Mouse (Mus musculus) kidney, postnatal 0 days (tissue): Measurements from ENCODE around the gene Plxna2. TPM values are rescaled to one million over a fixed set of nuclear protein-coding genes. Genes with fewer than 3 reads are reported as not detected.

Experiments used
- ATAC-seq: fragments of 200-750 bp; cut with Nextera tagmentation; replicated peaks from 2 replicates; pipeline ENCODE4 v1.8.0; 2017; ENCODE audit warnings: low read depth, moderate number of reproducible peaks, moderate TSS enrichment, moderate library complexity; ENCODE audit not compliant: low FRiP score
- DNase-seq: peaks from one replicate; pipeline ENCODE4 v3.0.0-alpha.2; 2016; ENCODE audit warnings: low spot score
- H3K27ac ChIP-seq: fragments of 300-500 bp; sonication (generic); 2 replicates; pipeline ENCODE4 v1.5.1; 2014; ENCODE audit warnings: mild to moderate bottlenecking
- H3K27me3 ChIP-seq: fragments of 300-500 bp; sonication (generic); 2 replicates; pipeline ENCODE4 v1.6.1; 2014; ENCODE audit warnings: low read length, mixed read lengths; ENCODE audit not compliant: insufficient read depth
- H3K36me3 ChIP-seq: fragments of 300-500 bp; sonication (generic); 2 replicates; pipeline ENCODE4 v1.6.1; 2014; ENCODE audit warnings: low read length, mixed read lengths; ENCODE audit not compliant: insufficient read depth
- H3K4me1 ChIP-seq: fragments of 300-500 bp; sonication (generic); replicated peaks from 2 replicates; pipeline ENCODE4 v1.6.1; 2014; ENCODE audit warnings: antibody characterized with exemption, low read length, mixed read lengths; ENCODE audit not compliant: insufficient read depth
- H3K4me2 ChIP-seq: fragments of 300-500 bp; sonication (generic); 2 replicates; pipeline ENCODE4 v1.6.1; 2014; ENCODE audit warnings: mild to moderate bottlenecking, low read length, moderate library complexity, mixed read lengths
- H3K4me3 ChIP-seq: fragments of 300-500 bp; sonication (generic); replicated peaks from 2 replicates; pipeline ENCODE4 v1.5.1; 2014; ENCODE audit warnings: low read depth, low read length
- H3K9ac ChIP-seq: fragments of 300-500 bp; sonication (generic); 2 replicates; pipeline ENCODE4 v1.6.1; 2014; ENCODE audit warnings: low read depth, low read length
- H3K9me3 ChIP-seq: fragments of 300-500 bp; sonication (generic); replicated peaks from 2 replicates; pipeline ENCODE4 v1.6.1; 2016; ENCODE audit warnings: low read length, inconsistent platforms, mixed read lengths
- CTCF ChIP-seq: IDR thresholded peaks from 2 replicates; pipeline ENCODE4 v1.5.1; 2016; ENCODE audit warnings: antibody characterized with exemption, low read depth, mild to moderate bottlenecking, moderate library complexity
- WGBS: fragments of 180-500 bp; shearing (Covaris S2); extraction: QIAGEN DNeasy Blood & Tissue Kit; methylation state at CpG from one replicate; pipeline ENCODE4 v1.1.7; 2014; 5-methylcytosine and 5-hydroxymethylcytosine counted together
- polyA plus RNA-seq: library from polyadenylated mRNA; unstranded; fragments of >200 nt; fragmentation: Nextera tagmentation; extraction: Ambion mirVana; gene quantifications from 2 replicates; pipeline ENCODE4 v1.2.1, GENCODE M21; 2015

Plxna2 gene
- polyA plus RNA-seq, 1 experiment from 2014 or later = 2.8 TPM

- H3K4me2 ChIP-seq = no peak overlapping the region
- H3K27me3 ChIP-seq = no peaks in the 10 kb centered on the region
- TF ChIP-seq CTCF = no peak
- H3K36me3 ChIP-seq = no peaks in the 10 kb centered on the region
- 78% methylated on average over 1 of the region's 1 CpGs for WGBS
- no peaks in the 10 kb centered on the region for H3K4me1 ChIP-seq
- H3K9ac ChIP-seq = no peak overlapping the region
- no peaks in the 10 kb centered on the region for H3K9me3 ChIP-seq
- DNase-seq = no peak
- H3K27ac ChIP-seq = no peak overlapping the region
- ATAC-seq = no peak
- no peak overlapping the region for H3K4me3 ChIP-seq
Observed at GRCm38 (mm10) chr1:194821721-194822120, 203.7 kb downstream of the Plxna2 start.

- no peak for ATAC-seq
- Histone ChIP-seq H3K4me1 (no peaks in the 10 kb centered on the region), H3K4me2 (no peak overlapping the region), H3K36me3 (no peaks in the 10 kb centered on the region), H3K27me3 (no peaks in the 10 kb centered on the region), H3K9ac (no peak overlapping the region), H3K4me3 (no peak overlapping the region), H3K27ac (no peak overlapping the region), H3K9me3 (no peaks in the 10 kb centered on the region)
- no peak for DNase-seq
- no peak for TF ChIP-seq CTCF
Observed at GRCm38 (mm10) chr1:194828316-194828715, 210.3 kb downstream of the Plxna2 start.

GRCm38 (mm10) chr1:194835238-194835637, 217.2 kb downstream of the Plxna2 start:
- no peaks in the 10 kb centered on the region for H3K9me3 ChIP-seq
- no peak overlapping the region for H3K4me3 ChIP-seq
- H3K4me2 ChIP-seq = no peak overlapping the region
- no peaks in the 10 kb centered on the region for H3K27me3 ChIP-seq
- ATAC-seq (no peak), DNase-seq (no peak)
- no peak overlapping the region for H3K9ac ChIP-seq
- no peak overlapping the region for H3K27ac ChIP-seq
- no peaks in the 10 kb centered on the region for H3K36me3 ChIP-seq
- no peak for TF ChIP-seq CTCF
- H3K4me1 ChIP-seq = no peaks in the 10 kb centered on the region

DNA sequence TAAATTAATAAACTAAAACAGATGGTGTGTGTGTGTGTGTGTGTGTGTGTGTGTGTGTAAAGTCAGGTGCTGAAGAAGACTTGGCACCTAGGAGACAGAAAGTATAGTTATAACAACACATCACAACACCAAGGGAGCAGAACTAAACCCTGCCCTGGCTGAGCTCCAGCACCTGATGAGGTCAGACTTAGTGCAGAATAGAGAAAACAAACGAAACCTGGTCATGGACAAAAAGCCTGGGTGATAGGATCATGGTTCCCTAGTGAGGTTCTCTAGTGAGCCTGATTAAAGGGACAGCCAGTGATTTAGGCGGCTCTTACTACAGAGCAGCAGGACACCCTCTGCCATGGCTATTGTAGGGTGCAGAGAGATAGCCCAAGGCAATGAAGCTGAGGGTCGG, 218.2 kb downstream of the Plxna2 start:
- no peak for TF ChIP-seq CTCF
- H3K9me3 ChIP-seq = no peaks in the 10 kb centered on the region
- no peaks in the 10 kb centered on the region for H3K4me1 ChIP-seq
- H3K27me3 ChIP-seq = no peaks in the 10 kb centered on the region
- no peak overlapping the region for H3K4me3 ChIP-seq
- no peak overlapping the region for H3K9ac ChIP-seq
- no peak for ATAC-seq
- 67% methylated on average over 3 of the region's 3 CpGs for WGBS
- DNase-seq = no peak
- H3K4me2 ChIP-seq = no peak overlapping the region
- no peaks in the 10 kb centered on the region for H3K36me3 ChIP-seq
- H3K27ac ChIP-seq = no peak overlapping the region

DNA sequence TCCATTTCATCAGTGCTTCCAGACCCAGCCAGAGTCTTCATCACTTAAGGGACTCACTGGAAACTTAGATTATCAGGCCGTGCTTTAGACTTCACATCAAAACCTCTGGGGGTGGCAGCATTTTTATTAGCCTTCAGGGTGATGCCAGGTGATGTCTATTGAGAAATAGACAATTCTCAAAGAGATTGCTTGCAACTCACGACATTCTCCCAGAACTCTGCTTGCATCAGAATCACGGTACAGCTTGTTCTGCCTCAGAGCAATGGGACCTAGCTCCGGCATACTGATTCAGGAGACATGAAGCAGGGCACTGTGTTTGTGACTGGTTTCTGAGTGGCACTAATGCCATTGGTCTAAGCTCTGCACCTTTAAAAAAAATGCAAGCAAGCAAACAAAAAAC, 218.7 kb downstream of the Plxna2 start:
- WGBS = 88% methylated on average over 4 of the region's 4 CpGs
- Histone ChIP-seq H3K4me1 (no peaks in the 10 kb centered on the region), H3K4me3 (no peak overlapping the region), H3K36me3 (no peaks in the 10 kb centered on the region), H3K27me3 (no peaks in the 10 kb centered on the region), H3K27ac (no peak overlapping the region), H3K9me3 (no peaks in the 10 kb centered on the region), H3K9ac (no peak overlapping the region), H3K4me2 (no peak overlapping the region)
- ATAC-seq (no peak), DNase-seq (no peak)
- no peak for TF ChIP-seq CTCF

DNA sequence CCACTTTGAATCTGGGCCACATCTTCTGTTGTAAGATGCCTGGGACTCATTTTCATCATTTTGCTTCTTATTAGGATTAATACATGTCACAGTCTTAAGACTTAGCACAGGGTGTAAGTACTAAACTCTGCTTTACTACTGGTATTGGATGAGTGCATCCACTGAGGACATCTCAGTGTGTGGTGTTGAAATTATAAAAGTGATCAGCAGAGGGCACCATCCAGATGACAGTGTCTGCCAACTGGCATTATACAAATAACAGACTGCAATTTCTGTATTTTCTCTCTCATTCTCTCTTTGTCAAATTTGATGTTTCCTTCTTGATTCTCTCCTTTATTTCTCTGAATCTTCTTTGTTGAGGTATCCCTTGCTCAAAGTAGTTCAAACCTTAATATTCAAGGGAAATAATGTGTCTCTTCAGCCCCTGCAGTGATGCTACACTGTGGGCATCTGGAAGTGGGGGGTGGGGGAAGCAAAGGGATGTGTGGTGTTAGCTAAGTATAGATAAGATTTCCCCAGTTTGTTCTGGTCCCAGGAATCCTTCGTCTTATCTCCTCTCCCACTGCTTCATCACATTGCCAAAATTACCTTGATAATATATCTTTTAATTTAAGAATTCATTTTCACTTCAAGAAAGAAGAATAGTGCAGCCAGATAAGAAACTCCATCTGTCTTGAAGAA, 221.4 kb downstream of the Plxna2 start:
- WGBS = 45% methylated on average over 1 of the region's 1 CpGs
- ATAC-seq (no peak), DNase-seq (peak; percentile 29)
- H3K9ac ChIP-seq = no peak overlapping the region
- H3K27me3 ChIP-seq = no peaks in the 10 kb centered on the region
- H3K4me3 ChIP-seq = no peak overlapping the region
- H3K4me2 ChIP-seq = no peak overlapping the region
- no peaks in the 10 kb centered on the region for H3K36me3 ChIP-seq
- H3K4me1 ChIP-seq = no peaks in the 10 kb centered on the region
- no peak overlapping the region for H3K27ac ChIP-seq
- TF ChIP-seq CTCF = peak; percentile 70
- no peaks in the 10 kb centered on the region for H3K9me3 ChIP-seq

DNA sequence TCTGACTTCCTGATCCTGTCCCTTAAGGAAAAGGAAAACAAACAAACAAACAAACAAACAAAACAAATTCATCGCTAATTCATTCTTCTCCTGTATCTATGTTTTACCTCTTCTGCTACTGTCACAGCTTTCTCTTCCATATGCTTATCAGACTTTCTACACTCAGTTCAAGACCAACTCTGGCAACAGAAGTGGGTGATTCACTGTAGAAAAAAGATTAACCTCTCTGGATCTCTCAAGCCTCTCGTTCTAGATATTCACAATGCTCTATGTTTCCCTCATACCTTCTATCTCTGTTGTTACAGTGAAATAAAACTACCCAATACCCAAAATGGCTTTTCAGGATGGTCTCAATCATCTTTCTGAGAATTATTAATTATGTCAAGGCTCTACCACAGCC, 225.0 kb downstream of the Plxna2 start:
- no peak overlapping the region for H3K9ac ChIP-seq
- TF ChIP-seq CTCF = no peak
- no peak for DNase-seq
- H3K27ac ChIP-seq = no peak overlapping the region
- no peaks in the 10 kb centered on the region for H3K27me3 ChIP-seq
- no peaks in the 10 kb centered on the region for H3K9me3 ChIP-seq
- no peak overlapping the region for H3K4me2 ChIP-seq
- no peak for ATAC-seq
- no peaks in the 10 kb centered on the region for H3K4me1 ChIP-seq
- 86% methylated on average over 2 of the region's 2 CpGs for WGBS
- no peak overlapping the region for H3K4me3 ChIP-seq
- H3K36me3 ChIP-seq = no peaks in the 10 kb centered on the region
